Mouse (Mus musculus) liver, embryonic 14.5 days (tissue): ENCODE measurements at regions not wholly inside any gene's neighbourhood (a gene's known extent, or its start where the extent isn't known, plus 50 kb on each side); places are given as distances from the start of the nearest gene placed in this dataset.

ENCODE experiments used
- ATAC-seq: fragments of 200-750 bp; cut with Nextera tagmentation; 2 replicates; pipeline ENCODE4 v1.8.0; 2017; ENCODE audit warnings: moderate number of reproducible peaks, mild to moderate bottlenecking, moderate library complexity; ENCODE audit not compliant: insufficient read depth
- DNase-seq, 3 experiments: peaks; one replicate each; pipeline ENCODE4 v3.0.0-alpha.2; 2012 to 2013; ENCODE audit warnings: low read depth in 3 of 3, low spot score in 3 of 3
- H3K27ac ChIP-seq: fragments of 300-500 bp; sonication (generic); 2 replicates; pipeline ENCODE4 v1.5.1; 2014; ENCODE audit warnings: moderate library complexity, mild to moderate bottlenecking, control low read depth, inconsistent platforms
- H3K27me3 ChIP-seq: fragments of 300-500 bp; sonication (generic); 2 replicates; pipeline ENCODE4 v1.6.1; 2014; ENCODE audit warnings: mild to moderate bottlenecking, low read length, moderate library complexity; ENCODE audit not compliant: control insufficient read depth, insufficient read depth
- H3K36me3 ChIP-seq: fragments of 300-500 bp; sonication (generic); replicated peaks from 2 replicates; pipeline ENCODE4 v1.6.1; 2014; ENCODE audit warnings: low read depth; ENCODE audit not compliant: control insufficient read depth, insufficient read depth
- H3K4me1 ChIP-seq, 2 experiments: fragments of 200-500 bp in 1 of 2; fragments of 300-500 bp in 1 of 2; sonication (generic) in 1 of 2; replicated peaks; 2 replicates each; pipeline ENCODE4 v1.6.1; 2012 to 2014; ENCODE audit warnings: antibody characterized with exemption in 1 of 2, inconsistent platforms in 1 of 2, low read length in 1 of 2; ENCODE audit not compliant: control insufficient read depth in 2 of 2, insufficient read depth in 2 of 2
- H3K4me2 ChIP-seq: fragments of 300-500 bp; sonication (generic); 2 replicates; pipeline ENCODE4 v1.6.1; 2014; ENCODE audit warnings: low read depth, mild to moderate bottlenecking, control low read depth, moderate library complexity
- H3K4me3 ChIP-seq, 2 experiments: fragments of 200-500 bp in 1 of 2; fragments of 300-500 bp in 1 of 2; sonication (generic) in 1 of 2; 2 replicates each; pipeline ENCODE4 v1.5.1; 2012 to 2014; ENCODE audit warnings: low read depth in 2 of 2, low read length in 2 of 2, mild to moderate bottlenecking in 2 of 2, control low read depth in 1 of 2, inconsistent platforms in 1 of 2, moderate library complexity in 1 of 2; ENCODE audit not compliant: insufficient read depth in 1 of 2
- H3K9ac ChIP-seq: fragments of 300-500 bp; sonication (generic); replicated peaks from 2 replicates; pipeline ENCODE4 v1.6.1; 2014; ENCODE audit warnings: mild to moderate bottlenecking, control low read depth, moderate library complexity
- H3K9me3 ChIP-seq: fragments of 300-500 bp; sonication (generic); 2 replicates; pipeline ENCODE4 v1.6.1; 2016; ENCODE audit warnings: low read length, mixed read lengths; ENCODE audit not compliant: control insufficient read depth
- CTCF ChIP-seq: IDR thresholded peaks from 2 replicates; pipeline ENCODE4 v1.5.1; 2016; ENCODE audit warnings: antibody characterized with exemption, low read depth, control low read depth
- EP300 ChIP-seq: IDR thresholded peaks from 2 replicates; pipeline ENCODE4 v1.6.1; 2016; ENCODE audit warnings: antibody characterized with exemption, low read depth
- WGBS: fragments of 180-500 bp; shearing (Covaris S2); extraction: QIAGEN DNeasy Blood & Tissue Kit; methylation state at CpG from one replicate; pipeline ENCODE4 v1.1.7; 2014; ENCODE audit not compliant: insufficient replicate concordance; 5-methylcytosine and 5-hydroxymethylcytosine counted together

DNA sequence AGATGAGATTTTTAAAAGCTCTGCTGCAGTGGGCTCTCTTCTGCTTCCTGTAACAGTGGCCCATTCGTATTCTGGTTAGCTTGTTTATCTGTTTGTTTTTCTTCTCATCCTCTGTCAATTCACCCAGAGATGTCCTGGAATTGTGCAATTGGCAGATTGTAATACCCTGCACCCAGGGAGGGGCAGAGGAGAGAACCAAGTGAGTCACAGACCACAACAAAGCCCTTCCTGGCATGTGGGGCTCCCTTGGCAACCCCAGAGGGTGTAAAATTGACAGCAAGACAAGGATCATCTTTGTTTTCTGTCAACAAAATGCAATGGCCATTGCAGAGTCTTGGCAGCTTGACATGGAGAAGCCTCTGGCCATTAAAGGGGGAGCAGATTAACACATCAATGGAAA lies 233.1 kb upstream of the Gm26657 start:
- DNase-seq = no peak
- no peaks in the 10 kb centered on the region for H3K27me3 ChIP-seq
- H3K4me3 ChIP-seq = no peak overlapping the region
- no peaks in the 10 kb centered on the region for H3K36me3 ChIP-seq
- no peak overlapping the region for H3K9ac ChIP-seq
- TF ChIP-seq EP300 (no peak), CTCF (no peak)
- WGBS = 44% methylated on average over 1 of the region's 1 CpGs
- H3K4me2 ChIP-seq = no peak overlapping the region
- no peak for ATAC-seq
- no peak overlapping the region for H3K27ac ChIP-seq
- H3K4me1 ChIP-seq = no peaks in the 10 kb centered on the region
- H3K9me3 ChIP-seq = no peaks in the 10 kb centered on the region

DNA sequence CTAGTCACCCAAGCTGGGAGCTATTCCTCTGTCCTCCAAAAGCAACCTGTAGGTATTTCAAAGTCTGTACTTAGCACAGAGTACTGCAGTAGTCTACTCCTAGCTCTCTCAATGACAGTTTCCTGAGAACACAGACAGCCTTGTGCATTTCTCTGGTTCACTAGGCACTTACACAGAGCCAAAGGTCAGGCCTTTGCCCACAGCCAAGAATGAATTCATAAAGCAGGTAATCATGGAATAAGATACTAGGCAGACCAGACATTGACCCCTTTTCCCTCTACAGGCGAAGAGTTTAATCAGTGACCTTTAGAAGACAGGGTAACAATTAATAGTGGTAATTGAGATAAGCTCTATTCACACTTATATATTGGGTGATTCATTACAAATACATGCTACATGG lies 233.8 kb upstream of the Gm26657 start:
- no peak overlapping the region for H3K9ac ChIP-seq
- TF ChIP-seq EP300 (no peak), CTCF (no peak)
- no peak overlapping the region for H3K4me3 ChIP-seq
- H3K27ac ChIP-seq = no peak overlapping the region
- no peaks in the 10 kb centered on the region for H3K36me3 ChIP-seq
- ATAC-seq = no peak
- H3K4me1 ChIP-seq = no peaks in the 10 kb centered on the region
- no peak overlapping the region for H3K4me2 ChIP-seq
- no peak for DNase-seq
- WGBS = 32% methylated on average over 1 of the region's 1 CpGs
- no peaks in the 10 kb centered on the region for H3K27me3 ChIP-seq
- no peaks in the 10 kb centered on the region for H3K9me3 ChIP-seq

DNA sequence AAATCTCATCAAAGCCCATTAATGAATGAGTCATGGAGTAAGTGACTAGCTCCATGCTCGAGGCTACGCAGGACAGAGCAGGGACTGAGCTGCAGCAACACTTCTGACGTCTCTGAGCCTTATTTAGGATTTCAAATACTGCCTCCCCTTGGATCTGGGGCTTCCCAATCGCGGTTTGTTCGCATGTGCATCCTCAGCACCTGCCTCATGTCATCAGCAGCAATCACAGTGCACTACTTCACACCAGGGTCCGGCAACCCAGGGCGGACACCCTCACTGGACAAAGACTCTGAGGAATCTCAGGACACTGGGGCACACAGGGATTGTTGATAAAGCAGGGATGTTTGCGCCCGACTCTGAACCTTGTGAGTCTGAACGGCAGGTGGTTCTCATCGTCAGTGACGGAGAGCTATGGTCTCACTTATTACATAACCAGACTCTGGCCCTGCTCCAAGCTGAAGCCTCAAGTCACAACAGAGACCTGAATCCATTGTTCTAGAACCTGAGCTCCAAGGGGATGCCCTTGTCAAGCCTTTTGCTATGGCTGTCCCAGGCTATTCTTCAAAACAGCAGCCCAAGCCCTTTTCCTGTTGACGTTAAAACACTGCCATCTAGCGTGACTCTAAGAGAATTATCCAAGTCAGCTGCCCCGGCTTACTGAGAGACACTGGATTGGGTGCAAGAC lies 247.2 kb upstream of the Gm26657 start:
- Histone ChIP-seq H3K9me3 (no peaks in the 10 kb centered on the region), H3K36me3 (no peaks in the 10 kb centered on the region), H3K4me2 (no peak overlapping the region), H3K4me1 (no peaks in the 10 kb centered on the region), H3K27ac (no peak overlapping the region), H3K27me3 (no peaks in the 10 kb centered on the region), H3K9ac (no peak overlapping the region), H3K4me3 (no peak overlapping the region)
- peak in 1 of 3 experiments; percentile 1 for DNase-seq
- no peak for ATAC-seq
- TF ChIP-seq CTCF (peak; percentile 52), EP300 (no peak)
- WGBS = 46% methylated on average over 16 of the region's 16 CpGs

DNA sequence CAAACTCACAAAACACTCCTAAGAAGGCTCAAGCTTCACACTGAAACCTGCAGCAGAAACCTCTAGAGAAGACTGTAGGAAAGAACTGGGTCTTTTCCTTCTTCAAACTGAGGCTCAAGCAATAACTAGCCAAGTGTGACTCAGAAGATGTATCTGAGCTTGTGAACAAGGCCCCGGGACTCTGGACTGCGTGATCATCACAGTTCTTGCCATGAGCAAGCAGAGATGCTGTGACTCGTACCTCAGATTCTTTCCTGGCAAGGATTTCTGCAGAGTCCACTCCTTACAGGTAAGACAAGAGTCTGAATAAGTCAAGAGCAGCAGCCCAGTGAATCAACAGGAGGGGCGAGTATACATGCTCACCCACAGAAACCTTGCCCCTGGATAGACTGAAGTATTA lies 250.5 kb upstream of the Gm26657 start:
- no peak for DNase-seq
- Histone ChIP-seq H3K27me3 (no peaks in the 10 kb centered on the region), H3K36me3 (no peaks in the 10 kb centered on the region), H3K4me2 (no peak overlapping the region), H3K4me1 (no peaks in the 10 kb centered on the region), H3K9me3 (no peaks in the 10 kb centered on the region), H3K9ac (no peak overlapping the region), H3K27ac (no peak overlapping the region), H3K4me3 (no peak overlapping the region)
- TF ChIP-seq CTCF = no peak
- TF ChIP-seq EP300 = no peak
- ATAC-seq = no peak
- 55% methylated on average over 4 of the region's 4 CpGs for WGBS

DNA sequence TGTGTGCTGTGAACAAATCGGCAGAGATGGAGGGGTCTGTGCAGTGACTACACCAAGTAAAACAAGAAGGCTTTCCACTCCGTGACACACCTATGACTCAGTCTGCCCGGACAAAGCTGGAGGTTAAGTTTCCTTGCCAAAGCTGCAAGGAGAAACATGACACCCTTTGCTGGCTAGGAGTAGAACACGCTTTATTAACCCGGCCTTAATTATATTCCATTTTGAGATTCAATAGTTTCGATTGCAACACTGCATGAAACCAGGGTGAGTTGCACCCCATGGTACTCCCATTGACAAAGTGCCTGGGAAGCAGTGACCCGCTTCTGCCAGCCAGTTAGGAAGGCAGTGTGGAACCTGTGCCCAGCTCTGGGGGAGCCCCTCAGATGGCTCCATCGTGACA lies 256.2 kb upstream of the Gm26657 start:
- WGBS = 66% methylated on average over 8 of the region's 8 CpGs
- no peak for DNase-seq
- Histone ChIP-seq H3K4me2 (no peak overlapping the region), H3K36me3 (no peaks in the 10 kb centered on the region), H3K4me3 (no peak overlapping the region), H3K27ac (no peak overlapping the region), H3K9ac (no peak overlapping the region), H3K27me3 (no peaks in the 10 kb centered on the region), H3K4me1 (no peaks in the 10 kb centered on the region), H3K9me3 (no peaks in the 10 kb centered on the region)
- no peak for ATAC-seq
- TF ChIP-seq CTCF (no peak), EP300 (no peak)
